Mouse (Mus musculus) thymus, adult 18-20 months (tissue): ENCODE data around the gene Cdkl1.

ENCODE experiments used
- DNase-seq, 2 experiments: peaks; one replicate each; pipeline ENCODE4 v3.0.0; 2022; ENCODE audit warnings: mixed read lengths in 2 of 2

Cdkl1 gene

GRCm38 (mm10) chr12:69790530-69791505 lies at the start of gene Cdkl1:
TSS of gene Cdkl1 (minus strand) at chr12:69791267.
- DNase-seq = peak; percentile 31

- DNase-seq = peak in 1 of 2 experiments; percentile 21
These were observed 47.3 kb upstream of the Cdkl1 start for GRCm38 (mm10) chr12:69838376-69838775.

GRCm38 (mm10) chr12:69833982-69834604 lies 43.0 kb upstream of the Cdkl1 start:
- DNase-seq = no peak

- no peak for DNase-seq
These were observed 40.3 kb upstream of the Cdkl1 start for GRCm38 (mm10) chr12:69831239-69831910.

- no peak for DNase-seq
These were observed 37.1 kb upstream of the Cdkl1 start for GRCm38 (mm10) chr12:69828214-69828613.

GRCm38 (mm10) chr12:69824881-69825597 lies 34.0 kb upstream of the Cdkl1 start:
- DNase-seq = no peak

- DNase-seq = no peak
These were observed 23.2 kb upstream of the Cdkl1 start for GRCm38 (mm10) chr12:69814272-69814671.

GRCm38 (mm10) chr12:69813596-69813995 lies 22.5 kb upstream of the Cdkl1 start:
- DNase-seq = no peak

GRCm38 (mm10) chr12:69812986-69813385 lies 21.9 kb upstream of the Cdkl1 start:
- no peak for DNase-seq

GRCm38 (mm10) chr12:69811976-69812375 lies 20.9 kb upstream of the Cdkl1 start:
- no peak for DNase-seq

GRCm38 (mm10) chr12:69809439-69809838 lies 18.4 kb upstream of the Cdkl1 start:
- DNase-seq = no peak

- no peak for DNase-seq
These were observed 16.4 kb upstream of the Cdkl1 start for GRCm38 (mm10) chr12:69807399-69807985.

- DNase-seq = no peak
These were observed 14.1 kb upstream of the Cdkl1 start for GRCm38 (mm10) chr12:69805148-69805547.

- no peak for DNase-seq
These were observed 13.5 kb upstream of the Cdkl1 start for GRCm38 (mm10) chr12:69804393-69805070.

- no peak for DNase-seq
These were observed 12.1 kb upstream of the Cdkl1 start for GRCm38 (mm10) chr12:69803196-69803595.

GRCm38 (mm10) chr12:69800586-69800985 lies 9.5 kb upstream of the Cdkl1 start:
- DNase-seq = no peak

GRCm38 (mm10) chr12:69796311-69796710 lies 5.2 kb upstream of the Cdkl1 start:
- no peak for DNase-seq

GRCm38 (mm10) chr12:69789766-69790529 lies 1.1 kb downstream of the Cdkl1 start:
- DNase-seq = peak; percentile 12

- DNase-seq = no peak
These were observed 2.7 kb downstream of the Cdkl1 start for GRCm38 (mm10) chr12:69788380-69788779.

- no peak for DNase-seq
These were observed 5.6 kb downstream of the Cdkl1 start for GRCm38 (mm10) chr12:69785471-69785870.
